Mouse (Mus musculus) limb, embryonic 15.5 days (tissue): ENCODE data around the gene Apcs. TPM values are rescaled to one million over a fixed set of nuclear protein-coding genes. Genes with fewer than 3 reads are reported as not detected.

Experiments
- ATAC-seq: fragments of 200-750 bp; cut with Nextera tagmentation; 2 replicates; pipeline ENCODE4 v1.8.0; 2017; ENCODE audit warnings: low read depth, moderate TSS enrichment; ENCODE audit not compliant: insufficient number of reproducible peaks, low FRiP score, low TSS enrichment
- H3K27ac ChIP-seq: fragments of 300-500 bp; sonication (generic); 2 replicates; pipeline ENCODE4 v1.5.1; 2015; ENCODE audit warnings: moderate library complexity, mild to moderate bottlenecking, inconsistent platforms
- H3K27me3 ChIP-seq: fragments of 300-500 bp; sonication (generic); 2 replicates; pipeline ENCODE4 v1.6.1; 2015; ENCODE audit warnings: inconsistent platforms
- H3K36me3 ChIP-seq: fragments of 300-500 bp; sonication (generic); 2 replicates; pipeline ENCODE4 v1.6.1; 2015; ENCODE audit warnings: inconsistent platforms
- H3K4me1 ChIP-seq: fragments of 300-500 bp; sonication (generic); 2 replicates; pipeline ENCODE4 v1.6.1; 2015; ENCODE audit warnings: inconsistent platforms
- H3K4me2 ChIP-seq: fragments of 300-500 bp; sonication (generic); 2 replicates; pipeline ENCODE4 v1.6.1; 2015; ENCODE audit warnings: mild to moderate bottlenecking, inconsistent platforms
- H3K4me3 ChIP-seq: fragments of 300-500 bp; sonication (generic); 2 replicates; pipeline ENCODE4 v1.5.1; 2015; ENCODE audit warnings: mild to moderate bottlenecking, inconsistent platforms
- H3K9ac ChIP-seq: fragments of 300-500 bp; sonication (generic); 2 replicates; pipeline ENCODE4 v1.6.1; 2015; ENCODE audit warnings: inconsistent platforms
- H3K9me3 ChIP-seq: fragments of 300-500 bp; sonication (generic); 2 replicates; pipeline ENCODE4 v1.6.1; 2016; ENCODE audit warnings: inconsistent platforms
- WGBS: fragments of 180-500 bp; shearing (Covaris S2); methylation state at CpG from one replicate; pipeline ENCODE4 v1.1.7; 2015; 5-methylcytosine and 5-hydroxymethylcytosine counted together
- polyA plus RNA-seq: library from polyadenylated mRNA; unstranded; fragments of >200 nt; fragmentation: Nextera tagmentation; extraction: Ambion mirVana; gene quantifications from 2 replicates; pipeline ENCODE4 v1.2.1, GENCODE M21; 2015

Apcs gene
- polyA plus RNA-seq, result not detected in 2 replicates

- no peak within 1 kb of the TSS for H3K4me3 ChIP-seq
- no peaks in the 10 kb centered on the region for H3K9me3 ChIP-seq
- H3K27ac ChIP-seq, result no peak within 1 kb of the TSS
- no peak within 1 kb of the TSS for H3K9ac ChIP-seq
- H3K36me3 ChIP-seq, result no peaks in the 10 kb centered on the region
- 59% methylated on average over 2 of the region's 2 CpGs for WGBS
- no peak for ATAC-seq
- H3K4me1 ChIP-seq, result no peaks in the 10 kb centered on the region
- no peak within 1 kb of the TSS for H3K4me2 ChIP-seq
- no peaks in the 10 kb centered on the region for H3K27me3 ChIP-seq
These were observed at the start of gene Apcs for GRCm38 (mm10) chr1:172894777-172895357. Gene Apcs (minus strand): TSS chr1:172895041.

GRCm38 (mm10) chr1:172932197-172932596, 37.4 kb upstream of the Apcs start:
- Histone ChIP-seq H3K4me3 (no peak overlapping the region), H3K27me3 (no peaks in the 10 kb centered on the region), H3K36me3 (no peaks in the 10 kb centered on the region), H3K4me1 (no peaks in the 10 kb centered on the region), H3K9ac (no peak overlapping the region), H3K27ac (no peak overlapping the region), H3K4me2 (no peak overlapping the region), H3K9me3 (no peaks in the 10 kb centered on the region)
- no peak for ATAC-seq
- 88% methylated on average over 2 of the region's 2 CpGs for WGBS

- Histone ChIP-seq H3K4me3 (no peak overlapping the region), H3K4me2 (no peak overlapping the region), H3K27me3 (no peaks in the 10 kb centered on the region), H3K4me1 (no peaks in the 10 kb centered on the region), H3K9me3 (no peaks in the 10 kb centered on the region), H3K36me3 (no peaks in the 10 kb centered on the region), H3K27ac (no peak overlapping the region), H3K9ac (no peak overlapping the region)
- no peak for ATAC-seq
- WGBS, result 67% methylated on average over 2 of the region's 2 CpGs
These were observed 23.6 kb upstream of the Apcs start for GRCm38 (mm10) chr1:172918450-172918849.

- Histone ChIP-seq H3K4me1 (no peaks in the 10 kb centered on the region), H3K9ac (no peak overlapping the region), H3K36me3 (no peaks in the 10 kb centered on the region), H3K4me3 (no peak overlapping the region), H3K9me3 (no peaks in the 10 kb centered on the region), H3K27ac (no peak overlapping the region), H3K4me2 (no peak overlapping the region), H3K27me3 (no peaks in the 10 kb centered on the region)
- ATAC-seq, result no peak
- 66% methylated on average over 1 of the region's 1 CpGs for WGBS
These were observed 22.3 kb upstream of the Apcs start for GRCm38 (mm10) chr1:172917115-172917514.

GRCm38 (mm10) chr1:172903313-172903712, 8.5 kb upstream of the Apcs start:
- H3K9me3 ChIP-seq, result no peaks in the 10 kb centered on the region
- ATAC-seq, result no peak
- no peaks in the 10 kb centered on the region for H3K27me3 ChIP-seq
- no peak overlapping the region for H3K4me3 ChIP-seq
- H3K9ac ChIP-seq, result no peak overlapping the region
- no peaks in the 10 kb centered on the region for H3K4me1 ChIP-seq
- H3K27ac ChIP-seq, result no peak overlapping the region
- no peak overlapping the region for H3K4me2 ChIP-seq
- no peaks in the 10 kb centered on the region for H3K36me3 ChIP-seq

GRCm38 (mm10) chr1:172895435-172895834, 594 bp upstream of the Apcs start:
- H3K9me3 ChIP-seq, result no peaks in the 10 kb centered on the region
- 91% methylated on average over 2 of the region's 2 CpGs for WGBS
- no peak overlapping the region for H3K27ac ChIP-seq
- H3K4me3 ChIP-seq, result no peak overlapping the region
- no peaks in the 10 kb centered on the region for H3K27me3 ChIP-seq
- no peaks in the 10 kb centered on the region for H3K36me3 ChIP-seq
- H3K4me2 ChIP-seq, result no peak overlapping the region
- H3K9ac ChIP-seq, result no peak overlapping the region
- no peak for ATAC-seq
- no peaks in the 10 kb centered on the region for H3K4me1 ChIP-seq

- WGBS, result 79% methylated on average over 1 of the region's 1 CpGs
- no peak overlapping the region for H3K4me2 ChIP-seq
- ATAC-seq, result no peak
These were observed 18.2 kb downstream of the Apcs start for GRCm38 (mm10) chr1:172876675-172877074.

GRCm38 (mm10) chr1:172875265-172875664, 19.6 kb downstream of the Apcs start:
- Histone ChIP-seq H3K36me3 (no peaks in the 10 kb centered on the region), H3K9ac (no peak overlapping the region)
- WGBS, result 83% methylated on average over 4 of the region's 4 CpGs

More at GRCm38 (mm10) chr1:172876675-172877074, 18.2 kb downstream of the Apcs start:
- Histone ChIP-seq H3K27me3 (no peaks in the 10 kb centered on the region), H3K36me3 (no peaks in the 10 kb centered on the region), H3K4me3 (no peak overlapping the region), H3K4me1 (no peaks in the 10 kb centered on the region), H3K27ac (no peak overlapping the region), H3K9ac (no peak overlapping the region), H3K9me3 (no peaks in the 10 kb centered on the region)

GRCm38 (mm10) chr1:172848171-172848570, 46.7 kb downstream of the Apcs start:
- H3K27ac ChIP-seq, result no peak overlapping the region
- H3K27me3 ChIP-seq, result no peaks in the 10 kb centered on the region
- no peak overlapping the region for H3K4me2 ChIP-seq
- H3K36me3 ChIP-seq, result no peaks in the 10 kb centered on the region
- WGBS, result 89% methylated on average over 2 of the region's 2 CpGs
- no peak for ATAC-seq
- no peak overlapping the region for H3K9ac ChIP-seq
- no peaks in the 10 kb centered on the region for H3K9me3 ChIP-seq
- H3K4me3 ChIP-seq, result no peak overlapping the region
- no peaks in the 10 kb centered on the region for H3K4me1 ChIP-seq

More at GRCm38 (mm10) chr1:172875265-172875664, 19.6 kb downstream of the Apcs start:
- H3K9me3 ChIP-seq, result no peaks in the 10 kb centered on the region
- no peaks in the 10 kb centered on the region for H3K4me1 ChIP-seq
- no peak for ATAC-seq
- H3K4me3 ChIP-seq, result no peak overlapping the region
- H3K27me3 ChIP-seq, result no peaks in the 10 kb centered on the region
- H3K4me2 ChIP-seq, result no peak overlapping the region
- H3K27ac ChIP-seq, result no peak overlapping the region

GRCm38 (mm10) chr1:172847044-172847761, 47.6 kb downstream of the Apcs start:
- Histone ChIP-seq H3K4me3 (no peak overlapping the region), H3K36me3 (no peaks in the 10 kb centered on the region), H3K27ac (no peak overlapping the region), H3K9ac (no peak overlapping the region), H3K9me3 (no peaks in the 10 kb centered on the region), H3K4me2 (no peak overlapping the region), H3K27me3 (no peaks in the 10 kb centered on the region), H3K4me1 (no peaks in the 10 kb centered on the region)
- no peak for ATAC-seq
- WGBS, result 75% methylated on average over 2 of the region's 2 CpGs
